Mouse (Mus musculus) myocyte (in vitro differentiated cells): ENCODE data around the gene Cbx8.

Source experiments
- CEBPB ChIP-seq: IDR thresholded peaks from 2 replicates; pipeline ENCODE4 v1.6.1; 2011; ENCODE audit warnings: mild to moderate bottlenecking, moderate library complexity; ENCODE audit not compliant: poor library complexity, insufficient read depth, severe bottlenecking
- E2F4 ChIP-seq: IDR thresholded peaks from one replicate; pipeline ENCODE4 v1.6.1; 2011; ENCODE audit warnings: mild to moderate bottlenecking, control low read depth, moderate library complexity; ENCODE audit not compliant: insufficient read depth
- MAX ChIP-seq: IDR thresholded peaks from one replicate; pipeline ENCODE4 v1.6.1; 2011; ENCODE audit warnings: low read depth, mild to moderate bottlenecking, control low read depth
- MYOD1 ChIP-seq, 3 experiments: IDR thresholded peaks; one replicate each; pipeline ENCODE4 v1.6.1; 2011; ENCODE audit warnings: control low read depth in 2 of 3, low read depth in 2 of 3, mild to moderate bottlenecking in 2 of 3, moderate library complexity in 1 of 3; ENCODE audit not compliant: insufficient read length in 2 of 3, control insufficient read depth in 1 of 3
- MYOG ChIP-seq, 3 experiments: IDR thresholded peaks; one replicate each; pipeline ENCODE4 v1.6.1; 2011; ENCODE audit warnings: control low read depth in 2 of 3, low read depth in 2 of 3, mild to moderate bottlenecking in 2 of 3; ENCODE audit not compliant: insufficient read length in 2 of 3, control insufficient read depth in 1 of 3, insufficient read depth in 1 of 3
- POLR2A ChIP-seq: IDR thresholded peaks from one replicate; pipeline ENCODE4 v1.6.1; 2011; ENCODE audit warnings: low read depth, mild to moderate bottlenecking, control low read depth, moderate library complexity; ENCODE audit not compliant: insufficient read length
- POLR2AphosphoS2 ChIP-seq: IDR thresholded peaks from one replicate; pipeline ENCODE4 v1.6.1; 2011; ENCODE audit warnings: low read depth, control low read depth; ENCODE audit not compliant: insufficient read length
- REST ChIP-seq: IDR thresholded peaks from one replicate; pipeline ENCODE4 v1.6.1; 2011; ENCODE audit warnings: mild to moderate bottlenecking, control low read depth, moderate library complexity; ENCODE audit not compliant: insufficient read depth, insufficient read length
- TCF12 ChIP-seq: IDR thresholded peaks from one replicate; pipeline ENCODE4 v1.6.1; 2011; ENCODE audit warnings: mild to moderate bottlenecking, control low read depth; ENCODE audit not compliant: poor library complexity, insufficient read depth, severe bottlenecking
- TCF3 ChIP-seq: IDR thresholded peaks from one replicate; pipeline ENCODE4 v1.6.1; 2011; ENCODE audit warnings: low read depth, control low read depth; ENCODE audit not compliant: insufficient read length
- USF1 ChIP-seq: IDR thresholded peaks from one replicate; pipeline ENCODE4 v1.6.1; 2011; ENCODE audit warnings: low read depth, mild to moderate bottlenecking, control low read depth, moderate library complexity

GRCm38 (mm10) chr11:119042466-119043272 lies 1.9 kb upstream of the Cbx8 start:
- TF ChIP-seq E2F4, result no peak
- no peak for TF ChIP-seq POLR2A
- no peak for TF ChIP-seq USF1
- TF ChIP-seq REST, result no peak
- TF ChIP-seq CEBPB, result no peak
- no peak for TF ChIP-seq TCF12
- no peak for TF ChIP-seq MYOD1 (IDR thresholded peaks at IDR 0.05; ENCODE audit: control insufficient read depth in 1 of 3, insufficient read length in 2 of 3, low read depth in 2 of 3)
- no peak for TF ChIP-seq MAX
- no peak for TF ChIP-seq POLR2AphosphoS2
- TF ChIP-seq MYOG (IDR thresholded peaks at IDR 0.05; ENCODE audit: control insufficient read depth in 1 of 3, insufficient read depth in 1 of 3, insufficient read length in 2 of 3, low read depth in 2 of 3), result no peak
- no peak for TF ChIP-seq TCF3
